ENCODE assay signal across 1 mouse cellular context in the genomic region with DNA sequence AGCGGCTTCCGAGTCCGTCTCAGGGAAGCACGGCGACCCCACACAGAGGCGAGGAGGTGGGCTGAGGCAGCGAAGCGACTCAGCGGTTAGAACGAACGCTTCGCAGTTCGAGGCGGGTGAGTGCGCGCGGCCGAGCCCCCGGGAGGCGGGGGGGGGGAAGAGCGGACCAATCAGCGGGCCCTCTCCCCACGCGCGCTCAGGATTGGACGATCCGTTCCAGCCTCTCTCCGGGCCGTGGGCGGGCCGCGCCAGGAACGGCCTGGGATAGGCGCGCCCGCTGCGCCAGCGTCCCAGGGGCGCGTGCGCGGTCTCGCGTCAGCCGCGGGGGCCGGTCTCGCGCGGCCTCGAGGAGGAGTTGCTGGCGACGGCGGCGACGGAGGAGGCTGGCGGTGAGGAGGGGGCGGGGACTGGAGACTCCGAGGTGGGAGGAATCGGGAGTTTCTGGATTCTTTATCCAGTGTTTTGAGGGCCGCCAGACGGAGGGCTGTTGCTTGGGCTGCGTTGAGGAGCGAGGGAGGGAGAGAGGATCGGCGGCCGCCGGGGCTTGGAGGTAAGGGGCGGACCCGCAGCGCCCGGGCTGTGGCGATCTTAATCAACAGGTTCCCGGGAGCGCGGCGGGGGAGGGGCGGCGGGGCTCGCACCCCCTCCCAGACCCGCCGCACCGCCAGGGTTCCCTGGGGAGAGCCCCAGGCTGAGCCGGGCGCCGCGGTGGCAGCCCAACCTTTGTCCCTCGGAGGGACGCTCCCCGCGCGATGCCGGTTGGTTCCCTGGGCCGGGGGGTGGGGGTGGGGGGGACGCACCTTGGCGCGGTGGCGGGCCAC.
TF ChIP-seq lines count a peak whose summit lies in the region.

Mpp5 (plus strand) TSS at position 351 of the 821 bp plus-strand sequence.

TF ChIP-seq in myocyte, 11 proteins besides CTCF, POLR2A, EP300 and RAD21 (continued from another document):
- TF ChIP-seq USF1 (IDR thresholded peaks at IDR 0.05; ENCODE audit: low read depth), result no peak
- TF ChIP-seq MAX (IDR thresholded peaks at IDR 0.05; ENCODE audit: low read depth), result no peak
- TF ChIP-seq CEBPB (IDR thresholded peaks at IDR 0.05; ENCODE audit: insufficient read depth, poor library complexity, severe bottlenecking), result no peak
TF ChIP-seq in myocyte: peak in this region for 3.
